Mouse (Mus musculus) Patski (cell line): Measurements from ENCODE around the gene Bckdk. TPM values are rescaled to one million over a fixed set of nuclear protein-coding genes. Genes with fewer than 3 reads are reported as not detected.

Source experiments
- ATAC-seq: fragments of 100-300 bp; one replicate; pipeline ENCODE4 v1.8.0; 2021
- CTCF ChIA-PET: fragments of 350-600 bp; sonication (Branson Sonifier 250); formaldehyde crosslinking; loops from one replicate; lab custom pipeline; 2022; ENCODE audit warnings: inconsistent platforms; lab: Charles Lee
- POLR2A ChIA-PET: fragments of 350-600 bp; sonication (Branson Sonifier 250); formaldehyde crosslinking; loops from one replicate; lab custom pipeline; 2022; ENCODE audit warnings: antibody characterized with exemption, inconsistent platforms; lab: Charles Lee
- DNase-seq: peaks from one replicate; pipeline ENCODE4 v3.0.0-alpha.2; 2011; ENCODE audit warnings: low read depth, low spot score
- H3K27me3 ChIP-seq: fragments of 371-371 bp; one replicate; pipeline ENCODE4 v1.5.1; 2021
- CTCF ChIP-seq: fragments of 100-300 bp; IDR thresholded peaks from one replicate; pipeline ENCODE4 v1.5.1; 2021
- in situ Hi-C: fragments of 300-500 bp; cut with MboI; formaldehyde crosslinking; loops from 3 replicates; pipeline ENCODE4 v1.11.1; 2018; ENCODE audit warnings: low pct_unique_long_range_greater_than_20kb, mixed read lengths
- polyA plus RNA-seq: library from polyadenylated mRNA; unstranded; gene quantifications from one replicate; pipeline ENCODE4 v1.2.3, GENCODE M21; 2021

The Bckdk gene
- polyA plus RNA-seq, 1 experiment from 2014 or later = 75.7 TPM

GRCm38 (mm10) chr7:127896384-127896783 is 7.5 kb upstream of the Bckdk start:
- ChIA-PET CTCF (interaction anchor here (1.6 to 2.2 kb wide), 2 partner anchors 15 to 25 kb away, joined by 4 to 6 read pairs; no protein-coding TSS in a partner anchor), POLR2A (no interaction called here)
- DNase-seq (no peak), ATAC-seq (no peak)
- peak; percentile 69 for TF ChIP-seq CTCF
- in situ Hi-C loops = no loop called here
- H3K27me3 ChIP-seq = no peaks in the 10 kb centered on the region

GRCm38 (mm10) chr7:127897542-127897941 is 6.3 kb upstream of the Bckdk start:
- DNase-seq (no peak), ATAC-seq (no peak)
- TF ChIP-seq CTCF = no peak
- in situ Hi-C loops = no loop called here
- ChIA-PET POLR2A (no interaction called here), CTCF (interaction anchor here (1.6 kb wide), 1 partner anchor 13 kb away, joined by 4 read pairs; no protein-coding TSS in a partner anchor)
- H3K27me3 ChIP-seq = no peaks in the 10 kb centered on the region

- TF ChIP-seq CTCF = no peak
- in situ Hi-C loops = no loop called here
- CTCF ChIA-PET = no interaction called here
- no peaks in the 10 kb centered on the region for H3K27me3 ChIP-seq
- DNase-seq (no peak), ATAC-seq (no peak)
- POLR2A ChIA-PET = no interaction called here
Measured at GRCm38 (mm10) chr7:127898179-127898956, 5.5 kb upstream of the Bckdk start.

GRCm38 (mm10) chr7:127899997-127900396 is 3.9 kb upstream of the Bckdk start:
- ChIA-PET POLR2A (interaction anchor here (0.6 kb wide), 1 partner anchor 283 kb away, joined by 5 read pairs; no protein-coding TSS in a partner anchor), CTCF (no interaction called here)
- no peak for TF ChIP-seq CTCF
- ATAC-seq (no peak), DNase-seq (no peak)
- in situ Hi-C loops = no loop called here
- H3K27me3 ChIP-seq = no peaks in the 10 kb centered on the region

GRCm38 (mm10) chr7:127901772-127902171 is 2.1 kb upstream of the Bckdk start:
- in situ Hi-C loops = no loop called here
- no peak for DNase-seq
- CTCF ChIA-PET = no interaction called here
- no peak for ATAC-seq
- H3K27me3 ChIP-seq = no peaks in the 10 kb centered on the region
- TF ChIP-seq CTCF = no peak
- POLR2A ChIA-PET = no interaction called here

GRCm38 (mm10) chr7:127907939-127908338 is 4.1 kb downstream of the Bckdk start:
- in situ Hi-C loops = no loop called here
- ChIA-PET CTCF (no interaction called here), POLR2A (interaction anchor here (0.6 to 1.5 kb wide), 2 partner anchors 23 to 59 kb away, joined by 4 to 5 read pairs; partner anchors contain the start of gene Fus)
- DNase-seq = no peak
- no peaks in the 10 kb centered on the region for H3K27me3 ChIP-seq
- TF ChIP-seq CTCF = no peak
- no peak for ATAC-seq

GRCm38 (mm10) chr7:127908656-127909055 is 4.8 kb downstream of the Bckdk start:
- DNase-seq = no peak
- ATAC-seq = no peak
- no peaks in the 10 kb centered on the region for H3K27me3 ChIP-seq
- in situ Hi-C loops = no loop called here
- ChIA-PET CTCF (no interaction called here), POLR2A (interaction anchor here (1.5 kb wide), 1 partner anchor 58 kb away, joined by 4 read pairs; the partner anchor contains the start of gene Fus)
- no peak for TF ChIP-seq CTCF

GRCm38 (mm10) chr7:127912190-127912871 is 8.4 kb downstream of the Bckdk start, which contains the start of gene Kat8:
TSS of gene Kat8 (plus strand) at chr7:127912516.
- no peaks in the 10 kb centered on the region for H3K27me3 ChIP-seq
- CTCF ChIA-PET = interaction anchor here (1.1 to 2.0 kb wide), 4 partner anchors 10 to 24 kb away, joined by 3 to 8 read pairs (median 4); partner anchors contain the start of genes Gm21974 and Vkorc1
- DNase-seq (no peak), ATAC-seq (peak; percentile 85)
- POLR2A ChIA-PET = interaction anchor here (0.6 to 3.6 kb wide), 8 partner anchors 8 to 111 kb away, joined by 3 to 21 read pairs (median 4); no protein-coding TSS in a partner anchor
- in situ Hi-C loops = no loop called here
- TF ChIP-seq CTCF = no peak

GRCm38 (mm10) chr7:127912938-127913337 is 9.1 kb downstream of the Bckdk start:
- POLR2A ChIA-PET = interaction anchor here (0.7 to 3.6 kb wide), 7 partner anchors 9 to 236 kb away, joined by 3 to 21 read pairs (median 5); no protein-coding TSS in a partner anchor
- ATAC-seq = no peak
- TF ChIP-seq CTCF = no peak
- CTCF ChIA-PET = interaction anchor here (1.1 to 1.9 kb wide), 2 partner anchors 18 to 23 kb away, joined by 3 to 8 read pairs; partner anchors contain the start of genes Gm21974 and Vkorc1
- in situ Hi-C loops = no loop called here
- H3K27me3 ChIP-seq = no peaks in the 10 kb centered on the region
- no peak for DNase-seq

- TF ChIP-seq CTCF = no peak
- ChIA-PET POLR2A (interaction anchor here (0.7 kb wide), 1 partner anchor 223 kb away, joined by 4 read pairs; no protein-coding TSS in a partner anchor), CTCF (interaction anchor here (1.0 to 1.4 kb wide), 3 partner anchors 11 to 21 kb away, joined by 3 to 4 read pairs (median 3); no protein-coding TSS in a partner anchor)
- no peaks in the 10 kb centered on the region for H3K27me3 ChIP-seq
- ATAC-seq (no peak), DNase-seq (no peak)
- in situ Hi-C loops = no loop called here
Measured at GRCm38 (mm10) chr7:127915293-127915692, 11.4 kb downstream of the Bckdk start.
